Mouse (Mus musculus): ENCODE measurements around the gene Plekhm1.

GRCm38 (mm10) chr11:103360661-103361081 is 51.8 kb downstream of the Plekhm1 start:
- TF ChIP-seq CTCF (IDR thresholded peaks at IDR 0.05; ENCODE audit: borderline replicate concordance, insufficient read depth, low read length) (no peak), POLR2A (IDR thresholded peaks at IDR 0.05; ENCODE audit: low read depth, low read length) (no peak)

All from embryonic fibroblast, embryonic 13.5 days (primary cell).